Mouse (Mus musculus) lung, postnatal 14 days (tissue): ENCODE measurements around the gene Hba-a2.

ENCODE experiments used
- DNase-seq: peaks from one replicate; pipeline ENCODE4 v3.0.0; 2021

The Hba-a2 gene

GRCm38 (mm10) chr11:32331075-32331474 lies 34.8 kb downstream of the Hba-a2 start:
- peak; percentile 56 for DNase-seq

- DNase-seq, result no peak
Measured at GRCm38 (mm10) chr11:32331861-32332260, 35.6 kb downstream of the Hba-a2 start.

GRCm38 (mm10) chr11:32333235-32333634 lies 36.9 kb downstream of the Hba-a2 start:
- no peak for DNase-seq

GRCm38 (mm10) chr11:32336435-32336907 lies 40.2 kb downstream of the Hba-a2 start:
- DNase-seq, result peak; percentile 64

DNA sequence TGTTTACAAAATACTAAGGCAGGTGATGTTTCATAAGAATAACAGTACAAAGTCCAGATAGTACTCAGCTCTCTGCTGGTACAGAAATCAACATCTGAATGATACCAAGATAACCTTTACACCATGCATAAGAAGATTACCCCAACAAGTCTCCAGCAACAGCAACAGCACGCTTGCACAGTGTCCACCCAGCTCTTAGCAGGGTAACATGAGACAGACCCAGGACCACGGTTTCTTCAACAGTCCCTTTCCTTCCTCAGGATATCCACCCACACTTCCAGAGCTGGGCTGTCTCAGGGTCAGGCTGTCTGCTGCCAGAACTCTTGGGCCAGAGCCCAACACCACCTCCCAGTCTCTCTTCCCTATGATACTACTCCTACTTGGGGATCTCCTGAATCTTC lies 42.8 kb downstream of the Hba-a2 start:
- peak; percentile 53 for DNase-seq

GRCm38 (mm10) chr11:32340476-32341473 lies 44.5 kb downstream of the Hba-a2 start:
- peak; percentile 58 for DNase-seq

DNA sequence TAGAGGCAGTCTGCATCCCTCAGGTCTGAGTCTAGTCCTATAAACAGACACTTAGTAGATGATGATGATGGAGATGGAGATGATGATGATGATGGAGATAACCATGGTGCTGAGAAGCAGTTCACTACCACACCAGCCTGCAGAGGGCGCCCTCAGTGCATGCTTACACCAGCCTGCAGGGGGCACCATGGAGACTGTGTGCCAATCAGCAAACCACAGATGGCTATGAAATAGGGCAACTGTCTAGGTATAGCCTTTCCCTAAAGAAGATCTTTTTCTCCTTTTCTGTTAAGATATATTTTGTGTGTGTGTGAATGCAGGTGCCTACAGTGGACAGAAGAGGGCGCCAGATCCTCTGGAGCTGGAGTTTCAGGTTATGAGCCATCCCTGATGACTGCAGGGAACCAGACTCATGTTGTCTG lies 46.5 kb downstream of the Hba-a2 start:
- DNase-seq, result peak; percentile 62

GRCm38 (mm10) chr11:32343350-32343749 lies 47.1 kb downstream of the Hba-a2 start:
- DNase-seq, result no peak

DNA sequence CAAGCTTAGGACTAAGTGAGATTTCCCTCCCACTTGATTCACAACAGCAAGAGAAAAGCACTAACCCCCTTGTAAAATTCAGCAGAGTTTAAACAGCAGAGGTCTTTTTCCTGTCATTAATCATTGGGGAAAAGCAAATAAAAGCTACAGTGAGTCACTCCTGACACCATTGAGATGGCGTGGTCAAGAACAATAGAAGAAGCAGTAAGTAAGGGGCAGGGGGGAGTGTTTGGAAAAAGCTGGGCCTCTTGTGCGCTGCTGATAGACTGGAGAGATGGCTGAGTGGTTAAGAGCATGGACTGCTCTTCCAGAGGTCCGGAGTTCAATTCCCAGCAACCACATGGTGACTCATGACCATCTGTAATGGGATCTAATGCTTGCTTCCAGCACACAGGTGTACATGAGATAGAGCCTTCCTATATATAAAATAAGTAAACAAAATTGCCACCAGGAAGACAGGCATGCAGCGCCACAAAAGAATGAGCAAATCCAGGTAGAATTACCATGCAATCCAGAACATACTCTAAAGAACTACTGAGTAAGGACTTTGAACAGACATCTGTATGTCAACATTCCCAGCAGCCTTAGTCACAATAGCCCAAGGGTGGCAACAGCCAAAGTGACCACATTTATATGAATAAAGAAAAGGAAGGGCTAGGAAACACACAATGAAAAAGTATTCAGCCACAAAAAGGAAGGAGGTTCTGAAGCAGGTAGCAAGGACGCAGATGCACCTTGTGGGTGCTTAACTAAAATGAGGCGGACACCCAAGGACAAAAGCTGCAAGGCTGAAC lies 49.4 kb downstream of the Hba-a2 start:
- DNase-seq, result no peak
